Mouse (Mus musculus): ENCODE results near the gene Pole3.

DNA sequence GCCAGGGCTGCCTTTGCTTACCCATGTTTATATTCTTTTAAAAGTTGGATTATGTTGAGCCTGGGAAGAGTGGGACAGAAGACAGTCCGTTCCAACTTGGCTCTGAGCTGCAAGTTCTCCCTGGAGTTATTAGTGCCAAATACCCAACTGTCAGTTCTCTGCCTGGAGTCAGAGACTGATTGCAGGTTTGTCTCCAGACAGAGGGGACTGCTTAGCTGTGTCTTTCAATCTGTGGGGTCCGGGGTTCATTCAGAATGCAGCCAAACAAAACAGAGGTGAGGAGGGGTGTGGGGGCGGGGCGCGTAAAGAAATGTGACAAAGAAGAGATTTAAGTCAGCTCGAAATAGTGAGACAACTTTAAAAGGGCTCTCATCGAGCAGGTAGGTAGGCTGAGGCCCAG lies 23.3 kb downstream of the Pole3 start:
- TF ChIP-seq CTCF (IDR thresholded peaks at IDR 0.05; ENCODE audit: low read depth, low read length), result no peak
- no peak for TF ChIP-seq GATA1 (IDR thresholded peaks at IDR 0.05; ENCODE audit: borderline replicate concordance, low read length)
- TF ChIP-seq TAL1 (conservative IDR thresholded peaks at IDR 0.05; ENCODE audit: low read depth, low read length), result no peak
